Mouse (Mus musculus) neural tube, embryonic 13.5 days (tissue): ENCODE measurements at regions not wholly inside any gene's neighbourhood (a gene's known extent, or its start where the extent isn't known, plus 50 kb on each side); places are given as distances from the start of the nearest gene placed in this dataset.
"Not testable (repeated sequence)": the region's sequence is repeated elsewhere in the genome, so short reads cannot be mapped to it uniquely, and the experiment has no call there.

Experiments used
- ATAC-seq: fragments of 200-750 bp; cut with Nextera tagmentation; 2 replicates; pipeline ENCODE4 v1.8.0; 2017; ENCODE audit warnings: low read depth, mild to moderate bottlenecking, moderate TSS enrichment, moderate library complexity
- H3K27ac ChIP-seq: fragments of 300-500 bp; sonication (generic); replicated peaks from 2 replicates; pipeline ENCODE4 v1.5.1; 2015; ENCODE audit warnings: moderate library complexity, mild to moderate bottlenecking, inconsistent platforms
- H3K27me3 ChIP-seq: fragments of 300-500 bp; sonication (generic); 2 replicates; pipeline ENCODE4 v1.6.1; 2015; ENCODE audit warnings: mild to moderate bottlenecking, inconsistent platforms
- H3K36me3 ChIP-seq: fragments of 300-500 bp; sonication (generic); 2 replicates; pipeline ENCODE4 v1.6.1; 2015; ENCODE audit warnings: mild to moderate bottlenecking, inconsistent platforms
- H3K4me1 ChIP-seq: fragments of 300-500 bp; sonication (generic); replicated peaks from 2 replicates; pipeline ENCODE4 v1.6.1; 2015; ENCODE audit warnings: inconsistent platforms
- H3K4me2 ChIP-seq: fragments of 300-500 bp; sonication (generic); 2 replicates; pipeline ENCODE4 v1.6.1; 2015; ENCODE audit warnings: inconsistent platforms, mild to moderate bottlenecking, moderate library complexity
- H3K4me3 ChIP-seq: fragments of 300-500 bp; sonication (generic); 2 replicates; pipeline ENCODE4 v1.5.1; 2015; ENCODE audit warnings: mild to moderate bottlenecking, inconsistent platforms
- H3K9ac ChIP-seq: fragments of 300-500 bp; sonication (generic); 2 replicates; pipeline ENCODE4 v1.6.1; 2015; ENCODE audit warnings: moderate library complexity, mild to moderate bottlenecking, inconsistent platforms
- H3K9me3 ChIP-seq: fragments of 300-500 bp; sonication (generic); 2 replicates; pipeline ENCODE4 v1.6.1; 2016; ENCODE audit warnings: inconsistent platforms
- WGBS: fragments of 180-500 bp; shearing (Covaris S2); methylation state at CpG from one replicate; pipeline ENCODE4 v1.1.7; 2015; 5-methylcytosine and 5-hydroxymethylcytosine counted together

GRCm38 (mm10) chr9:116464626-116465025 lies 289.5 kb upstream of the Tgfbr2 start:
- Histone ChIP-seq H3K4me1 (peaks cover 16% of the 10 kb centered on the region), H3K9me3 (no peaks in the 10 kb centered on the region), H3K27me3 (no peaks in the 10 kb centered on the region), H3K4me3 (no peak overlapping the region), H3K4me2 (no peak overlapping the region), H3K9ac (no peak overlapping the region), H3K36me3 (no peaks in the 10 kb centered on the region), H3K27ac (no peak overlapping the region)
- no peak for ATAC-seq
- 71% methylated on average over 2 of the region's 2 CpGs for WGBS

GRCm38 (mm10) chr9:116462232-116462631 lies 287.1 kb upstream of the Tgfbr2 start:
- no peak overlapping the region for H3K9ac ChIP-seq
- no peak for ATAC-seq
- H3K9me3 ChIP-seq: no peaks in the 10 kb centered on the region
- no peaks in the 10 kb centered on the region for H3K27me3 ChIP-seq
- H3K4me2 ChIP-seq: no peak overlapping the region
- no peak overlapping the region for H3K27ac ChIP-seq
- H3K36me3 ChIP-seq: no peaks in the 10 kb centered on the region
- no peak overlapping the region for H3K4me3 ChIP-seq
- H3K4me1 ChIP-seq: peaks cover 6% of the 10 kb centered on the region
- WGBS: 77% methylated on average over 2 of the region's 2 CpGs

- no peak overlapping the region for H3K4me2 ChIP-seq
- ATAC-seq: no peak
- H3K27me3 ChIP-seq: no peaks in the 10 kb centered on the region
- no peaks in the 10 kb centered on the region for H3K36me3 ChIP-seq
- H3K27ac ChIP-seq: no peak overlapping the region
- no peak overlapping the region for H3K9ac ChIP-seq
- H3K9me3 ChIP-seq: no peaks in the 10 kb centered on the region
- H3K4me1 ChIP-seq: peaks cover 11% of the 10 kb centered on the region
- WGBS: 86% methylated on average over 2 of the region's 2 CpGs
- no peak overlapping the region for H3K4me3 ChIP-seq
Observed at GRCm38 (mm10) chr9:116460022-116460421, 284.9 kb upstream of the Tgfbr2 start.

GRCm38 (mm10) chr9:116452050-116452449 lies 276.9 kb upstream of the Tgfbr2 start:
- Histone ChIP-seq H3K9me3 (no peaks in the 10 kb centered on the region), H3K9ac (no peak overlapping the region), H3K4me2 (no peak overlapping the region), H3K27me3 (no peaks in the 10 kb centered on the region), H3K4me3 (no peak overlapping the region), H3K36me3 (no peaks in the 10 kb centered on the region), H3K4me1 (peaks cover 3% of the 10 kb centered on the region), H3K27ac (no peak overlapping the region)
- WGBS: 84% methylated on average over 4 of the region's 4 CpGs
- no peak for ATAC-seq

- no peak overlapping the region for H3K4me2 ChIP-seq
- no peak overlapping the region for H3K4me3 ChIP-seq
- no peak overlapping the region for H3K9ac ChIP-seq
- WGBS: 90% methylated on average over 4 of the region's 4 CpGs
- no peaks in the 10 kb centered on the region for H3K4me1 ChIP-seq
- H3K9me3 ChIP-seq: peaks cover 5% of the 10 kb centered on the region; the same call in 1 of the 2 replicates
- H3K27me3 ChIP-seq: no peaks in the 10 kb centered on the region
- no peaks in the 10 kb centered on the region for H3K36me3 ChIP-seq
- ATAC-seq: no peak
- H3K27ac ChIP-seq: no peak overlapping the region
Observed at GRCm38 (mm10) chr9:116450829-116451228, 275.7 kb upstream of the Tgfbr2 start.

- H3K27ac ChIP-seq: no peak overlapping the region
- H3K36me3 ChIP-seq: no peaks in the 10 kb centered on the region
- peaks cover 5% of the 10 kb centered on the region; the same call in 1 of the 2 replicates for H3K9me3 ChIP-seq
- H3K4me2 ChIP-seq: no peak overlapping the region
- no peaks in the 10 kb centered on the region for H3K4me1 ChIP-seq
- H3K9ac ChIP-seq: no peak overlapping the region
- 81% methylated on average over 6 of the region's 6 CpGs for WGBS
- ATAC-seq: no peak
- no peak overlapping the region for H3K4me3 ChIP-seq
- H3K27me3 ChIP-seq: no peaks in the 10 kb centered on the region
Observed at GRCm38 (mm10) chr9:116447734-116448133, 272.6 kb upstream of the Tgfbr2 start.

- H3K27me3 ChIP-seq: no peaks in the 10 kb centered on the region
- no peaks in the 10 kb centered on the region for H3K36me3 ChIP-seq
- no peak overlapping the region for H3K9ac ChIP-seq
- 74% methylated on average over 1 of the region's 1 CpGs for WGBS
- no peak overlapping the region for H3K4me3 ChIP-seq
- H3K27ac ChIP-seq: no peak overlapping the region
- H3K9me3 ChIP-seq: no peaks in the 10 kb centered on the region
- H3K4me1 ChIP-seq: no peaks in the 10 kb centered on the region
- no peak overlapping the region for H3K4me2 ChIP-seq
- ATAC-seq: no peak
Observed at GRCm38 (mm10) chr9:116438580-116438979, 263.4 kb upstream of the Tgfbr2 start.

GRCm38 (mm10) chr9:116434414-116434813 lies 259.3 kb upstream of the Tgfbr2 start:
- no peak overlapping the region for H3K4me2 ChIP-seq
- ATAC-seq: no peak
- 86% methylated on average over 1 of the region's 1 CpGs for WGBS

GRCm38 (mm10) chr9:116429061-116429460 lies 253.9 kb upstream of the Tgfbr2 start:
- H3K36me3 ChIP-seq: no peaks in the 10 kb centered on the region
- ATAC-seq: no peak
- no peaks in the 10 kb centered on the region for H3K27me3 ChIP-seq
- no peaks in the 10 kb centered on the region; the same call in 1 of the 2 replicates for H3K9me3 ChIP-seq
- no peaks in the 10 kb centered on the region; the same call in 1 of the 2 replicates for H3K4me1 ChIP-seq
- 85% methylated on average over 4 of the region's 4 CpGs for WGBS
- no peak overlapping the region for H3K27ac ChIP-seq
- no peak overlapping the region for H3K4me3 ChIP-seq
- H3K4me2 ChIP-seq: no peak overlapping the region
- H3K9ac ChIP-seq: no peak overlapping the region

More at GRCm38 (mm10) chr9:116434414-116434813, 259.3 kb upstream of the Tgfbr2 start:
- no peaks in the 10 kb centered on the region for H3K36me3 ChIP-seq
- H3K27ac ChIP-seq: no peak overlapping the region
- H3K9ac ChIP-seq: no peak overlapping the region
- H3K9me3 ChIP-seq: no peaks in the 10 kb centered on the region; the same call in 1 of the 2 replicates
- H3K4me3 ChIP-seq: no peak overlapping the region
- no peaks in the 10 kb centered on the region for H3K4me1 ChIP-seq
- no peaks in the 10 kb centered on the region for H3K27me3 ChIP-seq

- no peak overlapping the region for H3K9ac ChIP-seq
- no peak overlapping the region for H3K4me3 ChIP-seq
- no peaks in the 10 kb centered on the region for H3K36me3 ChIP-seq
- no peak overlapping the region for H3K27ac ChIP-seq
- H3K4me2 ChIP-seq: no peak overlapping the region
- WGBS: 50% methylated on average over 6 of the region's 6 CpGs
- no peak for ATAC-seq
- no peaks in the 10 kb centered on the region for H3K27me3 ChIP-seq
- H3K4me1 ChIP-seq: no peaks in the 10 kb centered on the region; the same call in 1 of the 2 replicates
- H3K9me3 ChIP-seq: no peaks in the 10 kb centered on the region; the same call in 1 of the 2 replicates
Observed at GRCm38 (mm10) chr9:116428475-116428874, 253.3 kb upstream of the Tgfbr2 start.

- Histone ChIP-seq H3K27me3 (no peaks in the 10 kb centered on the region), H3K4me1 (no peaks in the 10 kb centered on the region; the same call in 1 of the 2 replicates), H3K36me3 (no peaks in the 10 kb centered on the region), H3K4me2 (no peak overlapping the region), H3K27ac (no peak overlapping the region), H3K4me3 (no peak overlapping the region), H3K9ac (no peak overlapping the region), H3K9me3 (no peaks in the 10 kb centered on the region; the same call in 1 of the 2 replicates)
- WGBS: 44% methylated on average over 6 of the region's 6 CpGs
- ATAC-seq: no peak
Observed at GRCm38 (mm10) chr9:116427278-116427677, 252.1 kb upstream of the Tgfbr2 start.

GRCm38 (mm10) chr9:116426269-116426999 lies 251.3 kb upstream of the Tgfbr2 start:
- Histone ChIP-seq H3K4me1 (no peaks in the 10 kb centered on the region; the same call in 1 of the 2 replicates), H3K27ac (0 out of 2 replicates have a peak overlapping the region, but pooled peaks have one; percentile 18), H3K4me3 (no peak overlapping the region), H3K27me3 (no peaks in the 10 kb centered on the region), H3K9me3 (no peaks in the 10 kb centered on the region; the same call in 1 of the 2 replicates), H3K4me2 (no peak overlapping the region), H3K9ac (no peak overlapping the region), H3K36me3 (no peaks in the 10 kb centered on the region)
- ATAC-seq: no peak
- WGBS: 52% methylated on average over 19 of the region's 19 CpGs

- not testable (repeated sequence) for H3K27ac ChIP-seq, H3K4me2 ChIP-seq, ATAC-seq, H3K4me1 ChIP-seq, H3K9me3 ChIP-seq, H3K9ac ChIP-seq, H3K36me3 ChIP-seq, H3K4me3 ChIP-seq, H3K27me3 ChIP-seq
- WGBS: 87% methylated on average over 9 of the region's 9 CpGs
Observed at GRCm38 (mm10) chr9:116425400-116425799, 250.2 kb upstream of the Tgfbr2 start.
